Mouse (Mus musculus): ENCODE results near the gene Gpx3. TPM values are rescaled to one million over a fixed set of nuclear protein-coding genes. Genes with fewer than 3 reads are reported as not detected.
"Not testable (repeated sequence)": the region's sequence is repeated elsewhere in the genome, so short reads cannot be mapped to it uniquely, and the experiment has no call there.

The Gpx3 gene
- total RNA-seq, 2 experiments from 2014 or later: 1.8 to 32.1 TPM

DNA sequence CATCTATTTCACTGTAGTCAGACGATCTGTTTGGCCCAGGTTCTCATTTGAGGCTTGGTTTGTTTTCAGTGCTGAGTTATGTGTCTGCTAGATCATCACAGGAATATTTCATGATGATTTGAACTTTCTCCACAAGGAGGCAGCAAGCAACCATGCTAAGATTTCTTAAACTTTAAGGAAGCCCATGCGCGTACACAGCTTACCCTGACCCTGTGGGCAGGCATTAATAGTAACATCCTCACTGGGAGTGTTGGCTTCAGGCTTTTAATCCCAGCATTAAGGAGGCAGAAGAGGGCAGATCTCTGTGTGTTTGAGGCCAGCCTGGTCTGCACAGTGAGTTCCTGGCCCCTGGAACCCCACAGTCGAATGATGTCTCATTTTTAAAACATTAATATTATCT lies 22.8 kb upstream of the Gpx3 start:
- ATAC-seq (replicated peaks; ENCODE audit: low FRiP score, poor library complexity, severe bottlenecking): no peak

DNA sequence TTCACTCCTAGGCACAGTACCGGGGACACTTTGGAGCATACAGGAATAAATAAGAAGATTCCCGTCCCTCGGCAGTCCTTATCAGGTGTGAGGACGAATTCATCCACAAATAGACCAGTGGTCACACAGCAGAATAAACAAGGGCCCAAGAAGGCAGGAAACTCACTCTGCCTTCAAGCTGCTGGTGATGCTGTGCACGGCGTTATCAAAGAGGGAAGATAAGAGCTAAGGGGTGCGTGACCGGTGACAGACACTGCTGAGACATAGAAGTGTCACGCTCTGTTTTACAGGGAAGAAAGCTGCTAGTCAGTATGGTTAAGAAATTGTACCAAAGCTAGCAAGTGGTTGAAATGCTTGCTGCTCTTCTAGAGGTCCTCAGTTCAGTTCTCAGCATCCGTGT lies 22.3 kb upstream of the Gpx3 start:
- no peak for ATAC-seq (replicated peaks; ENCODE audit: low FRiP score, poor library complexity, severe bottlenecking)

DNA sequence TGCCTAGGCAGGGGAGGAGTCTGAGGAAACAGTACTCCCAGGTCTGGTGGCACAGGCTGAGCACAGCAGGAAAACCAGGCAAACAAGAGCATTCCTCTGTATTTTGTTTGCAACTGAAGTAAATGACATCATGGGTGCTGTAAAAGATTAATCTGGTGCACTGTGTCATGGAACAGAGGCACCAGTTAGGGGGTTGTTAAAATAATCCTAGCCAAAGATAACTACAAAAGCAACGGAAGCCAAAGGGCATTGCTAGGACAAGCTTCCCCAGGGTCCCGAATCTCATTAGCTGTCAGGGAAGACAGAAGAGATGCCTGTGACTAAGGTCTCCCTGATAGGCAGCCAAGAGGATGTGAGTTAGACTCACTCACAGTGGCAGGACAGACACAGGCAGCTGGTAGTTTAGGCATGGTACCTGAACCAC lies 21.2 kb upstream of the Gpx3 start:
- no peak for ATAC-seq (replicated peaks; ENCODE audit: low FRiP score, poor library complexity, severe bottlenecking)

DNA sequence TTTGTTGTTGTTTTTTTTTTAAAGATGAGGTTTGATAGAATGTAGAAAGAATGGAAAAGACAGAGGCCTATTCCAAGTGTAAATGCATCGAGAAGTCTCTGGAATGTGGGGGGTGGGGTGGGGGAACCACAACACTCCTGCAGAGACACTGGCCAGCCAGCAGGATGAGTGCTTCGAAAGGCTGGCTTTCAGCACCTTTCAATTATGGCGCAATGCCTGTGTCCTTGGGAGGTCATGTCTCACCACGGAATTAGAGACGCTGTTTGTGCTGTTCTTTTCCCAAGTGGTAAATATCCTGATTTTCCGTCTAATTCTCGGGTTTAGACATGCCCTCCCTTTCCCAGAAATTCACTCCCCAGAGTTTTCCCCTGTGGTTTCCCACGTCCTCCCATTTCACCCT lies 19.6 kb upstream of the Gpx3 start:
- ATAC-seq (replicated peaks; ENCODE audit: low FRiP score, poor library complexity, severe bottlenecking): no peak

DNA sequence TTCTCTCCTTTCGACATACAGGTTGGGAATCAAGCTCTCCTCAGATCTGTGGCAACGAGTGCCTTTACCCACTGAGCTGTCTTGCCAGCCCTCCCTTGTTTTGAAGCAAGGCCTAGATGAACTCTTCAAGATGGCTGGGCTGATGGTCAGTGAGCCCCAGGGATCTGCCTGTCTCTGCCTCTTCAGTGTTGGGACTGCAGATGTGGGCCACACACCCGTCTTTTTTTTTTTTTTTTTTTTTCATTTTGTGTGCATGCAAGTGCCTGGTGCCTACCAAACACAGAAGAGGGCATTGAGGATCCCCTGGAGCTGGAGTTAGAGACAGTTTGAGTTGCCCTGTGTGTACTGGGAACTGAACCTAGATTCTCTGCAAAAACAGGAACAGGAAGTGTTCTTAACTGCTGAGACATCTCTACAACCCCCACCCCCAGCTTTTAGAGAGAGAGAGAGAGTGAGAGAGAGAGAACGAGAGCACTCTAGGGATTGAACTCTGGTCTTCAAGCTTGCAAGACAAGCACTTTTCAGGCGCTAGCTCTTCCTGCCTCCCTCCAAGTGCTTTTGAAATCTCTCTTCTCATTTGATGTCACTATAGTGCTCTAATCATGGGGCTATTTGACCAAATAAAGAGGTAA lies 17.9 kb upstream of the Gpx3 start:
- ATAC-seq (replicated peaks; ENCODE audit: low FRiP score, poor library complexity, severe bottlenecking): no peak

DNA sequence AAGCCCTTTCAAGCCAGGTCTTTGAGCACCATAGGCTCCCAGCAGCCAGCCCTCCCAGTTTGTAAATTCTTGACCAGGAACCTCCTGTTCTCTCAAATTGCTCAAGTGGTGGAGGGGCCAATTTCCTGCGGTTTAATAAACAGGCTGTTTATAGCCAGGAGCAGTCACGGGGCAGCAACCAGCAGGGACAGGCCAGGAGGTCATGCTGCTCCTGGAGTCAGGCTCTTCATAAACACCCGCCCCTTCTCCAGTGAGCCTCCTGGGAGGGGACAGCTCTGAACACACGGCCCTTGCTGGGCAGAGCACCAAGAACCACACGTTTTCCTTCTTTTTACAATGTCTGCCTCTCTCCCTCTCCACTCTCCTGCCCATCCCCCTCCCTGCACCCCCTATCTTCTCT lies 17.3 kb upstream of the Gpx3 start:
- ATAC-seq (replicated peaks; ENCODE audit: low FRiP score, poor library complexity, severe bottlenecking): no peak

DNA sequence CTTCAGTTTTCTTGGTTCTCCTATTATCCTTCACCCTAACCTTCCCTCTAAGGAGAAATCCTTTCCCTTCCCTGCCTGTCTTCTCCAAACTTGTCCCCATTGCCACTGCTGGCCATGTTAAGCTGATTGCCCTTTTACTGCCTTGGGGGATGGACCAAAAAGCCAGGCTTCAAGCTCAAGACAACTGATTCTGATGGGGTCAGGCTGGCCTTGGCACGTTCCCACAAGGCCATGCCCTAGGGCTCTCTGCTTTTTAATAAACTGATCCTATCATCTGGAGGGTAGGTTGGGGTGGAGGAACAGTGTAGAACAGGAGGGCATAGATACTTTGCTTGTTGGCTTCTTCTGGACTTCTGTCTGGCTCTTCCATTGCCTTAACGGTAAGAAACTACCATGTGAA lies 16.8 kb upstream of the Gpx3 start:
- no peak for ATAC-seq (replicated peaks; ENCODE audit: low FRiP score, poor library complexity, severe bottlenecking)

DNA sequence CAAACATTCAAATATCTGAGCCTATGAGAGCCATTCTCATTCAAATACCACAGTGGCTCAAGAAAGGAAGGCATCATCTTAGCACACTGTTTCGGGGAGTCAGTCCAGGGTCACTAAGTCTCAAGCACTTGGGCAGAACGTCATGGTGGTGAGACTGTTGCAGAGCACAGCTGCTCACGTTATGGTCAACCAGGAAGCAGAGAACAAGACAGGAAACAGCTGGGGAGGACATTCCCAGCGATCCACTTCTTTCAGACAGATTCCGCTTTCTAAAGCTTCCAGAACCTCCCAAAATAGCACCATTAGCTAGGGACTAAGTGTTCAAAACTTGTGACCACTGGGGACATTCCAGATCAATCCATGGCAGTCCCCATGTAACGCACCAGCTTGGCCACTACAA lies 14.3 kb upstream of the Gpx3 start:
- no peak for ATAC-seq (replicated peaks; ENCODE audit: low FRiP score, poor library complexity, severe bottlenecking)

DNA sequence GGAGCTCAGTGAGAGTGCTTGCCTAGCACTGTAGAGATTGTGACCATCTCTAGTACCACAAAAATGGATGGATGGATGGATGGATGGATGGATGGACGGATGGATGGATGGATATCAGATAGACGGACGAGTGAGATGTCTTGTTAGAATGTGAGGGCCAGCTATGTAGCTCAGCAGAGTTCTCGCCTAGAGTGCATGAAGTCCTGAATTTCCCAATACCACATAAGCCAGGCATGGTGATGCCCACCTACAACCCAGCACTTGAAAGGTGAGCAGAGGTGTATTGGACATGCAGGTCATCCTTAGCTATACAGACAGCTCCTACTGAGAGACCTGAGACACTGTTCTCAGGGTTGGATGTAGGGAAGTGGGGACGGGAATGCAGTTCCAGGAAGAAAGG lies 10.9 kb upstream of the Gpx3 start:
- ATAC-seq (replicated peaks; ENCODE audit: low FRiP score, poor library complexity, severe bottlenecking): no peak

DNA sequence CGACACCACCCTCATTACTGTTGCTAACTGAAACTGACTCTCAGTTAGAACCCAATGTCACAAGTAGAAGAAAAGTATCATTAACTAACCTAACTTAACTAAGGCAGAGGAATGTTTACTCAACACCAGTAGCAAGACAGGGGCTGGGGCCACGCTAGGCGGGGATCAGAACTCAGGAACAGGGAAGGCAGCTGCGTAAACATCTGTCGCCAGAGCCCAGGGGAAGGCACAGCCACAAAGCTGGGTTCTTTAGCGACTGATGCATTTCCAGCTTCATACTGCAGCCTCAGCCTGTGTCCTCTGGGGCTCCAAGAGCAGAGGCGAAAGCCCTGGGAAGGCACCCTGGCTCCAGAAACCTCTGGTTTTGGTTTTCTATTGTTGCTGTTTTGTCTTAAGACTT lies 10.2 kb upstream of the Gpx3 start:
- no peak for ATAC-seq (replicated peaks; ENCODE audit: low FRiP score, poor library complexity, severe bottlenecking)

DNA sequence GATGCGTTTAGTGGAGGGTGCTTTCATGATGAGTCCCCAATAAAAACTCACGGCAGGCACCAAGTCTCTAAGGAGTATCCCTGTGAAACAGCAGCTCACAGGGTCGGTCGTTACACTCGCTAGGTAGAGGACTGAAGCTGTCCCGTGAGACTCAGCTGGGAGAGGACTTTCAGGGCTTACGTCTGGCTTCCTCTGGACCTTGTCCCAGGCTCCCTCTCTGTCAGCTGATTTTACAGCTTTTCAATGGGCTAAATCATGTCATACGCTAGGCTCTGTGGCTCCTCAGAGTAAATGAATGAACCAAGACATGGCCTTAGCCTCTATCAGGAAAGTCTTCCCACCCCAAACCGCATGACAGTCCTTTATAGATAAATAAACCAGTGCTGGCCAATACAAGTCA lies 7.7 kb upstream of the Gpx3 start:
- ATAC-seq (replicated peaks; ENCODE audit: low FRiP score, poor library complexity, severe bottlenecking): no peak

DNA sequence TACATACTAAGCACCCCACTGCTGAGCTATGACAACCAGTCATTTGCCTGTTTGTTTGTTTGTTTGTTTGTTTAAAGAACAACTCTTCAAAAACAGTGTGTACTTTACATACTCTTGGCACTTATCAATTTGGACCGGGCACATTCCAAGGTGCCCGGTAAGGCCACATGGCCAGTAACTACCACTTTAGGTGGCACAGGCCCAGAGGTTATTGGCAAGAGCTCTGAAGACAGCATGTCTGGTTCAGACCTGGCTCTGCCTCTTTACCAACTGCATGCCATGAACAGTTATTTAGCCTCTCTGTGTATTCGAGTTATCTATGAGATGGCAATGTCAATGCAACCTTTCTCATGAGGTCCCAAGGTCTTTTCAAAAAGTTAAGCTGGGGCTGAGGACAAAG lies 5.6 kb upstream of the Gpx3 start:
- not testable (repeated sequence) for ATAC-seq (replicated peaks; ENCODE audit: low FRiP score, poor library complexity, severe bottlenecking)

DNA sequence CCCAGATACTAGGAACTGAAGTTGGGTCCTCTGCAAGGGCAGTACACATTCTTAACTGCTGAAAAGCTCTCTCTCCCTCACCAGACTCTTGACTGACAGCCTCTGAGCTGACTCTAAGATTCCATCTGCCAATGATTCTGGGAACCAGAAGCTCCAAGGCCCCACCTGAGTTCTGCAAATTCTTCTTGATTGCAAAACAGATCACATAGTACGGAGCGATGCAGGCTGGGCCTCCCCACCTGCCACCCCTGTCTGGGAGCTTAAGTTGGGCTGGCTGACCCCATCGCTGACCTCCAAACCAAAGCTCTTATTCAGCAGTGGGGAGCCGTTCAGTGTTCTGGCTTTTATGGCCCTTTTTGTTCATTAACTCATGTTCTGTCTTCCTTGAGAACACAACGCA lies 4.8 kb upstream of the Gpx3 start:
- ATAC-seq (replicated peaks; ENCODE audit: low FRiP score, poor library complexity, severe bottlenecking): no peak

DNA sequence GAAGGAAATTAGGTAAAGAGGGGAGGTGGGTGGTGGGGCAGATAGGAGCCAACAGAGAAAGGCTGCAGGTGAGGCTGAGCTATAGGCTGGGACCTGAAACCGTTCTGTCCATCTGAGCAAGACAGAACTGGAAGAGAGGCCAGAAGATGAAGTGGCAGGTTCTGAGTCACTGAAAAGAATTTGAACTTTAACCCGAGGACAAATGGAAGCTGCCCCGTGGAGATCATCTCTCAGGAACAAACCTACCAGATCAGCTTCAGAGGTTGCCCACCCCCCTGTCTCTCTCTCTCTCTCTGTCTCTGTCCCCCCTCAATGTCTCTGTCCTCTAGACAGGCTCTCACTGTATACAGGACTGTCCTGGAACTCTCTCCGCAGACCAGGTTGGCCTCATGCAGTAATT lies 2.6 kb upstream of the Gpx3 start:
- no peak for ATAC-seq (replicated peaks; ENCODE audit: low FRiP score, poor library complexity, severe bottlenecking)

DNA sequence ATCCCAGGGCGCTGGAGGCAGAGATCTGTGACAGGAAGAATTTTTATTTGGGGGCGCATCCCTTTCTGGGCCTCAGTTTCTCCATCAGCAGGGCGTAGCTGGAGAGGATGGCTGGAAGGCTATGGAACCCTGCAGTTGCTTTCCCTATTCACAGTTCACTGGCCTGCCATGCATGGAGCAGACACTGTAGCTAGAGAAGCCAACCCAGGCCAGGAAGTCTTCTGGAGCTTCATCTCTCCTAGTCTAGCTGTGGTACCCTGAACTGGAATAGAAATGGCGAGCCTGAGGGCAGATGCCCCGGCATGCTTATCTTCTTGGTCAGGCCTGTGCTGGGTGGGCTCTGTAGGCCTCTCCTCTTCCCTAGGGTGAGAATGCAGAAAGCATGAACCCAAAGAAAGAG lies 1.1 kb downstream of the Gpx3 start:
- no peak for ATAC-seq (replicated peaks; ENCODE audit: low FRiP score, poor library complexity, severe bottlenecking)

DNA sequence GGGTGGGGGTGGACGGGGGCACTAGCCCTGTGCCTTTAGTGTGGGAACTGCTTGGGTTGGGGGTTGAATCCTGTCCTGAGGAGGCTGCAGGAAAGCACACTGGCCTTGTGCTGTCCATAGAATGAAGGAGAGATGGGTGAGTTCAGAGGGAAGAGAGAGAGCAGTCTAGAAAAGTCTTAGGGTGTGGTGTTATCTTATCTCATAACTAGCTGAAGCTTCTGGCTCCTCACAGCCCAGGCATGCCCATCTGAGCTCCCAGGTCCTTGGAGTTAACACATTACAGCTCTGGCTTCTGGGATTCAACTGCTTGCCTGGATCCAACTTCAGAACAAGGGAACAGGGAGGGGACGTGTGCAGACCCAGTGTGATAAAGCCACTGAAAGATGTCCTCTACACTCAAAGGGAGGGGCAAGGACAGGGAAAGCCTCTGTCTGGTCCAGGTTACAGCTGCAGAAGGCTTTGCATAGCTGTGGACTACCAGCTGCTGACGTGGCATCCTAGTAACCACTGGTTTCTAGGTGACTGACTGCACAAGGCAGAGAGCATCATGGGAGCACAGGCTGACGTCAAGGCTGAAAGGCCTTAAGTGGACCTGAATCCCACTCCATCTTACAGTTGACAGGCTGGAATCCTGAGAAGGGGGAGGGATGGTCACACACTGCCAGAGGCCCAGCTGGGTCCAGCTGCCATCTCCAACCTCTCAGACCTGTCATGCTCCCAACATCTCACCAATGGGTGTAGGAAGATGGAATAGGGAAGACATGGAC lies 1.9 kb downstream of the Gpx3 start:
- ATAC-seq (replicated peaks; ENCODE audit: low FRiP score, poor library complexity, severe bottlenecking): no peak

DNA sequence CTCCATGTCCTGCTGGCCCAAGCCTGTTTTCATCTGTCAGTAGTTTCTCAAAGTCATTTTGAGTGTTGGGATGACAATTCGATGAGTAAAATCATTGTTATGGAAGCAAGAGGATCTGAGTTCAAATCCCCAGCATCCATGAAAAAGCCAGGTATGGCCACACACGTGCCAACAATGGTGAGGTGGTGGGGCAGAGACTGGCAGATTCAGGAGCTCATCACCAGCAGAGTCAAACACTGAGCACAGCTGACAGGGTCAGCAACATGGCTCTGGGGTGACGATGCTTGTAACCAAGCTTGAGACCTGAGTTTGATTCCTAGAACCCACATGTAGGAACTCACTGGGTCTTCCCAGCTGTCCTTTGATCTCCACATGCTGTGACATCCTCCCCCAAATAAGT lies 2.8 kb downstream of the Gpx3 start:
- no peak for ATAC-seq (replicated peaks; ENCODE audit: low FRiP score, poor library complexity, severe bottlenecking)

DNA sequence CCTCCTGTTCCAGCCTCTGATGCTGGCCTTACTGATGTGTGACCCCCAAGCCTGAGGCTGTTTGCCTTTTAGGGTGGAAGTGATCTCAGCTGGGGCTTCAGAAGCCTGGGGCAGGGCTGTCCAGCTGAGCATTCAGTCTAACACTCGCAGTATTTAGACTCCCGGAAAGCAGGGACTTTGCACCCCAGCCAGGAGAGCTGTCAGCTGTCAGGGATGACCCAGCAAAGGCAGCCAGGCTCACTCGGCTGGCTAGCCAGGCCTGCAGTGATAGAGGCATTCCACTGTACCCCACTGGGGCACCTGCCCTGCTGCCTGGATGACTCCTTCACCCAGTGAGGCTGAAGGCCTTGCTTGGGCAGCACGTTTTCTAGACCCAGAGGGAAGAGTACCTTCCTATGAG lies 3.7 kb downstream of the Gpx3 start:
- ATAC-seq (replicated peaks; ENCODE audit: low FRiP score, poor library complexity, severe bottlenecking): no peak

DNA sequence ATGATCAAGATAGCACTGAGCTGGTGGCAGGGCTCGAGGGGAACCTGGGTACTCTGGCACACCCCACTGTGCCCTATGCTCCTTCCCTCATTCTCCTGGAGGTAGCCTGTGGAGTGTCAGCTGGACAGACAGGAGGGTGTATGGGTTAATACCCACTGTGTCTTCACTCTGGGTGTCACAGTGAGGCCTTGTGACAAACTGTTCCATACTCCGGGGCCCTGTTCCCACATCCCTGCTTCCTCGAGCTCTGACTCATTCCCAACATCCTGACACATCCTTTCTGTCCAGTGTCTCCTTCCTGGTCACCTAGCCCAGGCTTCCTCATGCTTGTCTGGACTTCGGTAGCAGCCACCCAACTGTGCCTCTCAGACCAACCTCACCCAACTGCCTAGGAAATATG lies 4.2 kb downstream of the Gpx3 start:
- ATAC-seq (replicated peaks; ENCODE audit: low FRiP score, poor library complexity, severe bottlenecking): no peak

DNA sequence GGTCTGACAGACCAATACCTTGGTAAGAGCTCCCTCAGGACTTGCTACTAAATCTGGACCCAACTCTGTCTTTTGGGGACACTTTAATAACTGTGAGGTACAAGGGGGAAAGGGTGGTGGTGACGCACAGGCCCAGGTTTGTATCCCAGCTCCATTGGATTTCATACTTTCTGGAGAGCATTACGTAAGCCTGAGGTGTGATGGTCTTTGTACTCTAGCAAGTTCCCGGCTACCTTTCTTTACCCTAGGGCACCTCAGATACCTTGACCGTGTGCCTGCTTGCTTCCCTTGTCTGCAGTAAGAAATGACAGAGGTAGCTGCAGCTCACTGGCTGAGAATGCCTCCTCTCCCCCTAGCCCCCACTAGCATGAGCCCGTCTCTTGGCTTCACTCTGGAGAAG lies 5.0 kb downstream of the Gpx3 start:
- ATAC-seq (replicated peaks; ENCODE audit: low FRiP score, poor library complexity, severe bottlenecking): no peak

DNA sequence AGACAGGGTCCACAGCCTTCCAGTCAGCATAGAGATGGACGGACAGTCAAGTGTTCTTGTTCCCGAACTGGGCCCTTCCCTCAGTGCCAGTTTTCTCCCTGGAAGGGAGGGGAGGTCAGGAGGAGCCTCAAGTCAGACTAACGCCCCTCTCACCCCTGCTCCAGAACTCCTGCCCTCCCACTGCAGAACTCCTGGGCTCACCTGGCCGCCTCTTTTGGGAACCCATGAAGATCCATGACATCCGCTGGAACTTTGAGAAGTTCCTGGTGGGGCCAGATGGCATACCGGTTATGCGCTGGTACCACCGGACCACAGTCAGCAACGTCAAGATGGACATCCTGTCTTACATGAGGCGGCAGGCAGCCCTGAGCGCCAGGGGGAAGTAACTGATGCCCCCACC lies 7.0 kb downstream of the Gpx3 start:
- ATAC-seq (replicated peaks; ENCODE audit: low FRiP score, poor library complexity, severe bottlenecking): no peak

DNA sequence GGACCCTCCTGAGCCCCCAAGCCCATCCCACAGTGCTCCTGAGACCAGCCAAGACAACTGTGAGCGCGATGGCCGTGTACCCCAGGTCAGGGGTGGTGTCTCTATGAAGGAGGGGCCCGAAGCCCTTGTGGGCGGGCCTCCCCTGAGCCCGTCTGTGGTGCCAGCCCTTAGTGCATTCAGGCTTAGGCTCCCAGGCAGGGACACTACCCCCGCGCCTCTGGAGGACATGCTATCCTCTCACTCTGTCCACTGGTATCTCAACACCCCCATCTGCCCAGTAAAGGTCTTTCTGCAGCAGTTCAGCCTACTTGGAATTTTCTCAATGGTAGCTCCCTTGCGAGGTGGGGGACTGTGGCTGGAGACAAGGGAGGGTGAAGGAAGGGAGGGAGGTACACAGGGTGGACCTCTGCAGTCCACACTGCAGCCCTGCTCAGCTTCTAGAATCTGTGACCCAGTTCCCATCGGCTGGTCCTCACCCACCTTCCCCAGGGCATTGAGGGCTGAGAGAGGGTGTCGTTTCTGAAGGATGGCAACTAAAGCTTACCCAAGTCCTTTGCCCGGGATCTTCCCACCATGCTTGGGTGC lies 7.9 kb downstream of the Gpx3 start:
- no peak for ATAC-seq (replicated peaks; ENCODE audit: low FRiP score, poor library complexity, severe bottlenecking)
